Mouse (Mus musculus): ENCODE data around the gene Ptgis.

Gene Ptgis

GRCm38 (mm10) chr2:167156118-167156715, 84.2 kb downstream of the Ptgis start:
- DNase-seq (ENCODE audit: low read depth, low spot score) = no peak

- no peak for DNase-seq (ENCODE audit: low read depth, low spot score)
Measured at GRCm38 (mm10) chr2:167155541-167155973, 84.8 kb downstream of the Ptgis start.

GRCm38 (mm10) chr2:167150880-167151279, 89.5 kb downstream of the Ptgis start:
- no peak for DNase-seq (ENCODE audit: low read depth, low spot score)

GRCm38 (mm10) chr2:167150135-167150534, 90.3 kb downstream of the Ptgis start:
- no peak for DNase-seq (ENCODE audit: low read depth, low spot score)

GRCm38 (mm10) chr2:167149035-167149434, 91.4 kb downstream of the Ptgis start:
- DNase-seq (ENCODE audit: low read depth, low spot score) = no peak

GRCm38 (mm10) chr2:167147708-167148107, 92.7 kb downstream of the Ptgis start:
- DNase-seq (ENCODE audit: low read depth, low spot score) = no peak

GRCm38 (mm10) chr2:167145904-167146303, 94.5 kb downstream of the Ptgis start:
- no peak for DNase-seq (ENCODE audit: low read depth, low spot score)

GRCm38 (mm10) chr2:167144439-167145307, 95.7 kb downstream of the Ptgis start:
- DNase-seq (ENCODE audit: low read depth, low spot score) = no peak

- no peak for DNase-seq (ENCODE audit: low read depth, low spot score)
Measured at GRCm38 (mm10) chr2:167143914-167144313, 96.5 kb downstream of the Ptgis start.

- no peak for DNase-seq (ENCODE audit: low read depth, low spot score)
Measured at GRCm38 (mm10) chr2:167142282-167142681, 98.1 kb downstream of the Ptgis start.

GRCm38 (mm10) chr2:167141810-167142209, 98.6 kb downstream of the Ptgis start:
- no peak for DNase-seq (ENCODE audit: low read depth, low spot score)
